Mouse (Mus musculus) forebrain, postnatal 0 days (tissue): ENCODE results near the gene Flrt2. TPM values are rescaled to one million over a fixed set of nuclear protein-coding genes. Genes with fewer than 3 reads are reported as not detected.
A peak's percentile ranks its signal among the peaks of the same experiment; 100 is the strongest.
"Not testable (repeated sequence)": the region's sequence is repeated elsewhere in the genome, so short reads cannot be mapped to it uniquely, and the experiment has no call there.

ENCODE experiments used
- ATAC-seq: fragments of 200-750 bp; cut with Nextera tagmentation; 2 replicates; pipeline ENCODE4 v1.8.0; 2017; ENCODE audit warnings: mild to moderate bottlenecking, moderate library complexity
- DNase-seq: peaks from one replicate; pipeline ENCODE4 v3.0.0-alpha.2; 2015
- H3K27ac ChIP-seq: fragments of 300-500 bp; sonication (generic); 2 replicates; pipeline ENCODE4 v1.5.1; 2014; ENCODE audit warnings: low read depth, mild to moderate bottlenecking, antibody characterized with exemption, low read length, moderate library complexity, mixed read lengths
- H3K27me3 ChIP-seq: fragments of 300-500 bp; sonication (generic); 2 replicates; pipeline ENCODE4 v1.6.1; 2014; ENCODE audit warnings: mild to moderate bottlenecking, low read length, mixed read lengths; ENCODE audit not compliant: insufficient read depth
- H3K36me3 ChIP-seq: fragments of 300-500 bp; sonication (generic); 2 replicates; pipeline ENCODE4 v1.6.1; 2014; ENCODE audit warnings: mild to moderate bottlenecking, moderate library complexity; ENCODE audit not compliant: insufficient read depth
- H3K4me1 ChIP-seq: fragments of 300-500 bp; sonication (generic); 2 replicates; pipeline ENCODE4 v1.6.1; 2014; ENCODE audit warnings: antibody characterized with exemption; ENCODE audit not compliant: insufficient read depth
- H3K4me2 ChIP-seq: fragments of 300-500 bp; sonication (generic); 2 replicates; pipeline ENCODE4 v1.6.1; 2014; ENCODE audit warnings: low read depth, mild to moderate bottlenecking, moderate library complexity
- H3K4me3 ChIP-seq: fragments of 300-500 bp; sonication (generic); 2 replicates; pipeline ENCODE4 v1.5.1; 2014; ENCODE audit warnings: low read depth, low read length, mixed read lengths
- H3K9ac ChIP-seq: fragments of 300-500 bp; sonication (generic); 2 replicates; pipeline ENCODE4 v1.6.1; 2014; ENCODE audit warnings: mild to moderate bottlenecking
- H3K9me3 ChIP-seq: fragments of 300-500 bp; sonication (generic); 2 replicates; pipeline ENCODE4 v1.6.1; 2016; ENCODE audit warnings: low read length
- CTCF ChIP-seq: sonication (generic); IDR thresholded peaks from 2 replicates; pipeline ENCODE4 v1.5.1; 2016; ENCODE audit warnings: antibody characterized with exemption, control low read depth, low read depth
- WGBS: fragments of 180-500 bp; shearing (Covaris S2); extraction: QIAGEN DNeasy Blood & Tissue Kit; methylation state at CpG from one replicate; pipeline ENCODE4 v1.1.7; 2014; 5-methylcytosine and 5-hydroxymethylcytosine counted together
- polyA plus RNA-seq: library from polyadenylated mRNA; unstranded; fragments of >200 nt; fragmentation: Nextera tagmentation; extraction: Ambion mirVana; gene quantifications from 2 replicates; pipeline ENCODE4 v1.2.1, GENCODE M21; 2015
- total RNA-seq: library from RNA; depleted of rRNA; stranded (reverse); fragments of >200 nt; gene quantifications from 2 replicates; pipeline ENCODE4 v1.2.3, GENCODE M21; 2014; rRNA removed

The Flrt2 gene
- 49.5 and 67.4 TPM in 2 replicates for total RNA-seq
- polyA plus RNA-seq, result 13.0 and 16.9 TPM in 2 replicates

DNA sequence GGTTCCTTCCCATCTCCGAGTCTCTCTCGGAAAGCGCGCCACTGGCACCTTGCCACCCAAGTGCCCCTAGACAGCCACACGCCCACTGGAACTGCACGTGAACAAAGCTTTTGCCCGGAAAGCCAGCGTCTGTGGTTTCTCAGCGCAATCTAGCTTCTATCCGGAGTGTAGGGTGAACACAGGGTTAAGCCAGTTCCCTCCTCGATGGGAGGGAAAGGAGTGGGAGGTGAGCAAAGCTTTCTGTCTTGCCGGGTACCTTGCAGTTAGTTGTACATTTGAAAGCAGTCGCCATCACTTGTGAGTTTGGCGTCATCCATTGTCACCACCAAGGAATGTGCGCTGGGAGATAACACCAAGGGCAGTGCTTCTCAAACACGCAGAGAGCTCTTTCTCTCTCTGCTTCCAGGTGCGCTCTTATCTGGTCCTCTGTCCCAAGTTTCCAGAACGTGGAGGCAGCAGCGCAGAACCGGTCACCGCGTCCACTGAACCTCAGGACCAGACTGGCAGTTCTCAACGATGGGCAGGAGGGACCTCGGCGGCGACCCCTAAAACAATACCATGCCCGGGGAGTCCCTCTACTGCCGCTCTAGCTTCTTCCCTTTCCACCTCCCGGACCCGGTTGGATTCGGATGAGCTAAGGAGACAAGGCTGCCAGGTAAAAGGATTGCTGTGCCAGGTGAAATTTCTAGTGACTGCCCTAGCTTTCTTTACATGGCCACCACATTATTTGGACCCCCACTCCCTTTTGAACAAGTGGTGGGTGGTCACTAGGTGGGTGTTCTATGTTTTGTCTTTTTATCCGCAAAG, at the start of gene Flrt2:
Gene Flrt2, plus strand, starts transcription at position 266 of the 807 bp plus-strand sequence.
- H3K4me3 ChIP-seq, result peak within 1 kb of the TSS; percentile 86
- H3K36me3 ChIP-seq, result no peaks in the 10 kb centered on the region
- 0 out of 2 replicates have a peak, but pooled peaks have one; percentile 4 for TF ChIP-seq CTCF
- H3K4me2 ChIP-seq, result peak within 1 kb of the TSS; percentile 74
- under 1% methylated on average over 32 of the region's 32 CpGs for WGBS
- no peaks in the 10 kb centered on the region for H3K4me1 ChIP-seq
- peak within 1 kb of the TSS; percentile 94 for H3K27ac ChIP-seq
- no peaks in the 10 kb centered on the region for H3K9me3 ChIP-seq
- DNase-seq (peak; percentile 78), ATAC-seq (peak; percentile 1; the same call in 1 of the 2 replicates)
- peak within 1 kb of the TSS; percentile 92 for H3K9ac ChIP-seq
- H3K27me3 ChIP-seq, result no peaks in the 10 kb centered on the region

GRCm38 (mm10) chr12:95642226-95642625, 49.8 kb upstream of the Flrt2 start:
- Histone ChIP-seq H3K4me3 (no peak overlapping the region), H3K36me3 (no peaks in the 10 kb centered on the region), H3K4me2 (no peak overlapping the region), H3K27me3 (no peaks in the 10 kb centered on the region), H3K4me1 (no peaks in the 10 kb centered on the region), H3K27ac (no peak overlapping the region), H3K9me3 (no peaks in the 10 kb centered on the region), H3K9ac (no peak overlapping the region)
- peak; percentile 18 for DNase-seq
- TF ChIP-seq CTCF, result no peak
- peak; percentile 67; the same call in 1 of the 2 replicates for ATAC-seq
- 39% methylated on average over 3 of the region's 3 CpGs for WGBS

- ATAC-seq, H3K4me2 ChIP-seq, H3K36me3 ChIP-seq, H3K4me3 ChIP-seq, H3K9me3 ChIP-seq, DNase-seq, H3K27me3 ChIP-seq, H3K9ac ChIP-seq, H3K4me1 ChIP-seq, H3K27ac ChIP-seq: not testable (repeated sequence)
- 93% methylated on average over 1 of the region's 6 CpGs for WGBS
These were observed 44.8 kb upstream of the Flrt2 start for GRCm38 (mm10) chr12:95647179-95647578.

- no peak for DNase-seq
- no peak overlapping the region for H3K9ac ChIP-seq
- WGBS, result 80% methylated on average over 4 of the region's 4 CpGs
These were observed 39.6 kb upstream of the Flrt2 start for GRCm38 (mm10) chr12:95652172-95653156.

DNA sequence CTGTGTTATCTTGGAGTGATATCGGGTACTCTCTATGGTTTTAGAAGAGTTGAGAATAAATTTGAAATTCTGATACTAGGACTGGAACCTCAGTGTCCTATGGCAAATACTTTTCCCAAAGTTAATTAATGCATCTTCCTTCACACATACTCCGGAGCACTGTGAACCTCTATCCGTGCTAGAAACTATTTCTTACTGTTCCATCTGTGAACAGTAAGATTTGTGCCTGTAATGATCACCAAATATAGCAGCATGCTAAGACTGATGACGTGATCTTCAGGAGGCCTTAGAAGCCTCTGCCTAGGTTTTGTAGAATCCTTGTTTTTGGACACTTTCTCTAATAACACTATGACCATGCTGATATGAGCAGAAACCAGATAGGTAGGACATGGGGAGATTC, 35.4 kb upstream of the Flrt2 start:
- Histone ChIP-seq H3K9ac (no peak overlapping the region), H3K27ac (no peak overlapping the region), H3K4me1 (no peaks in the 10 kb centered on the region), H3K4me2 (no peak overlapping the region), H3K27me3 (no peaks in the 10 kb centered on the region), H3K36me3 (no peaks in the 10 kb centered on the region), H3K4me3 (no peak overlapping the region), H3K9me3 (no peaks in the 10 kb centered on the region)
- ATAC-seq (no peak), DNase-seq (no peak)
- no peak for TF ChIP-seq CTCF
- WGBS, result 76% methylated on average over 4 of the region's 4 CpGs

More at GRCm38 (mm10) chr12:95652172-95653156, 39.6 kb upstream of the Flrt2 start:
- no peaks in the 10 kb centered on the region for H3K36me3 ChIP-seq
- no peak overlapping the region for H3K27ac ChIP-seq
- no peak overlapping the region for H3K4me3 ChIP-seq
- no peak for ATAC-seq
- H3K27me3 ChIP-seq, result no peaks in the 10 kb centered on the region
- TF ChIP-seq CTCF, result no peak
- H3K4me1 ChIP-seq, result no peaks in the 10 kb centered on the region
- H3K4me2 ChIP-seq, result no peak overlapping the region
- H3K9me3 ChIP-seq, result no peaks in the 10 kb centered on the region

DNA sequence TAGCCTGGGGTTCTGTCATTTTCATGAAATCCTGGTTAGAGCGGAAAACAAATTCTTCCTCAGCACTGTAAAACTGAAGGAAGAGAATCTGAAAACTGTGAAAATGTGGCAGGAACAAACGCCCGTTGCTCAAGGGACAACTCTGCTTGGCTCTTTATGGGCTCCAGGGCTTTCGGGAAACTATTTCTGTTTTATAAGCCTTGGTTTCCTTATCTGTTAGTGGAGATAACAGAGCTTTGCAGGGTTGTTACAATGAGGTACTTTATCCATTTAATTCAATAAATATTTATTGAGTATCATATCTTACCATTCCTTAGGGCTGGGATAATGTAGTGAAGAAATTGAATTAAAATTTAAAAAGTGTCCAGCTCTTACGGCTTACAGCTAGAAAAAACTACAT, 24.7 kb upstream of the Flrt2 start:
- Histone ChIP-seq H3K4me3 (no peak overlapping the region), H3K36me3 (no peaks in the 10 kb centered on the region), H3K4me1 (no peaks in the 10 kb centered on the region), H3K9ac (no peak overlapping the region), H3K4me2 (no peak overlapping the region), H3K9me3 (no peaks in the 10 kb centered on the region), H3K27ac (no peak overlapping the region), H3K27me3 (no peaks in the 10 kb centered on the region)
- no peak for TF ChIP-seq CTCF
- ATAC-seq (no peak), DNase-seq (no peak)
- WGBS, result 92% methylated on average over 5 of the region's 5 CpGs
